Mouse (Mus musculus) liver, embryonic 14.5 days (tissue): ENCODE results near the gene Selenos.

Source experiments
- CTCF ChIP-seq: IDR thresholded peaks from 2 replicates; pipeline ENCODE4 v1.5.1; 2016; ENCODE audit warnings: antibody characterized with exemption, low read depth, control low read depth
- EP300 ChIP-seq: IDR thresholded peaks from 2 replicates; pipeline ENCODE4 v1.6.1; 2016; ENCODE audit warnings: antibody characterized with exemption, low read depth

DNA sequence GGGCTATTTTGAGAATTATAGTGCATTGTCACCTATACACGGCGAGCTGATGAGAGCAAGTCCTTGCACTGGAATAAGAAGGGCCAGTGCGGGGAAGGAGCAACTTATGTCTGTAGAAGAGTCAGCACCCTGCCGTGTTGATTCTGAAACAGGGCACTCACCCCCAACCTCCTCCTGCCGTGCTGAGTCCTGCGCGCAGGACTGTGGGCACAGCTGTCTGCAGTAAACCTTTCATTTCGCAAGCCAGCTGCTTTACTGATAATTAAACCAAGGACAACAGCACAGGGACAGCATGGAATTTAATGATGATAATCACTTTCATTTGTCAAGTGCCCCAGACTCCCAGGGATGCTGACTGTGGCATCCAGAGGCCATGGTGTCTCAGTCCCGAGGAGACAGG lies 34.8 kb upstream of the Selenos start:
- TF ChIP-seq CTCF (no peak), EP300 (no peak)
